Mouse (Mus musculus): ENCODE data around the gene Phrf1. TPM values are rescaled to one million over a fixed set of nuclear protein-coding genes. Genes with fewer than 3 reads are reported as not detected.

Gene Phrf1
- polyA plus RNA-seq, 1 experiment from 2014 or later: 68.6 TPM

GRCm38 (mm10) chr7:141218557-141219133 lies 9.9 kb upstream of the Phrf1 start:
- DNase-seq (ENCODE audit: low read depth, low spot score): no peak

GRCm38 (mm10) chr7:141219558-141220099 lies 9.0 kb upstream of the Phrf1 start:
- in situ Hi-C loops (cut with MboI; ENCODE audit: low pct_unique_long_range_greater_than_20kb): no loop called here
- ATAC-seq (no peak), DNase-seq (ENCODE audit: low read depth, low spot score) (no peak)
- ChIA-PET CTCF (interaction anchor here (1.0 to 3.0 kb wide), 2 partner anchors 9 to 14 kb away, joined by 4 to 9 read pairs; partner anchors contain the start of gene Phrf1), POLR2A (no interaction called here)
- H3K27me3 ChIP-seq: no peaks in the 10 kb centered on the region
- TF ChIP-seq CTCF (IDR thresholded peaks at IDR 0.05): no peak

More at GRCm38 (mm10) chr7:141218557-141219133, 9.9 kb upstream of the Phrf1 start:
- POLR2A ChIA-PET: no interaction called here
- CTCF ChIA-PET: interaction anchor here (3.0 kb wide), 1 partner anchor 10 kb away, joined by 9 read pairs; the partner anchor contains the start of gene Phrf1
- TF ChIP-seq CTCF (IDR thresholded peaks at IDR 0.05): no peak
- no peak for ATAC-seq
- in situ Hi-C loops (cut with MboI; ENCODE audit: low pct_unique_long_range_greater_than_20kb): no loop called here
- H3K27me3 ChIP-seq: no peaks in the 10 kb centered on the region

DNA sequence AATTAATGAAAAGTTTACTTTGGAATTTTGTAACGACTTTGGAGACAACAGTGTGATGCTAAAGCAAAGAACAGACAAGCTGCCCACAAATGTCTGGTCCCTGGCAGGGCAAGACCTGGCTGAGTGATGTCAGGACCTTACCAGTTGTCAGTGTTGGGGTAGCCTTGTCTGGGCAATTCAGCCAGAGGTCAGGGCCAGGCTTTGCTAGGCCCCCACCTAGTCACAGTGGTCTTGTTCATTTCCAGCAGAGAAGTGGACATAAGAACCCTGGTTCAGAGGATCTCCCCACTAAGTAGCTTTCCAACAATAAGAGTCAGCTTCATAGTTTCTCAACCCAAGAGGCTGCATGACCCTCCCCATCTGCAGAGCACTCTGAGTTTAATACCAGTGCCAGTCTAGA lies 8.2 kb upstream of the Phrf1 start:
- no peak for TF ChIP-seq CTCF (IDR thresholded peaks at IDR 0.05)
- no peaks in the 10 kb centered on the region for H3K27me3 ChIP-seq
- ATAC-seq: no peak
- in situ Hi-C loops (cut with MboI; ENCODE audit: low pct_unique_long_range_greater_than_20kb): no loop called here
- POLR2A ChIA-PET: interaction anchor here (1.0 kb wide), 1 partner anchor 11 kb away, joined by 3 read pairs; no protein-coding TSS in a partner anchor
- CTCF ChIA-PET: interaction anchor here (1.0 kb wide), 1 partner anchor 13 kb away, joined by 4 read pairs; no protein-coding TSS in a partner anchor
- no peak for DNase-seq (ENCODE audit: low read depth, low spot score)

DNA sequence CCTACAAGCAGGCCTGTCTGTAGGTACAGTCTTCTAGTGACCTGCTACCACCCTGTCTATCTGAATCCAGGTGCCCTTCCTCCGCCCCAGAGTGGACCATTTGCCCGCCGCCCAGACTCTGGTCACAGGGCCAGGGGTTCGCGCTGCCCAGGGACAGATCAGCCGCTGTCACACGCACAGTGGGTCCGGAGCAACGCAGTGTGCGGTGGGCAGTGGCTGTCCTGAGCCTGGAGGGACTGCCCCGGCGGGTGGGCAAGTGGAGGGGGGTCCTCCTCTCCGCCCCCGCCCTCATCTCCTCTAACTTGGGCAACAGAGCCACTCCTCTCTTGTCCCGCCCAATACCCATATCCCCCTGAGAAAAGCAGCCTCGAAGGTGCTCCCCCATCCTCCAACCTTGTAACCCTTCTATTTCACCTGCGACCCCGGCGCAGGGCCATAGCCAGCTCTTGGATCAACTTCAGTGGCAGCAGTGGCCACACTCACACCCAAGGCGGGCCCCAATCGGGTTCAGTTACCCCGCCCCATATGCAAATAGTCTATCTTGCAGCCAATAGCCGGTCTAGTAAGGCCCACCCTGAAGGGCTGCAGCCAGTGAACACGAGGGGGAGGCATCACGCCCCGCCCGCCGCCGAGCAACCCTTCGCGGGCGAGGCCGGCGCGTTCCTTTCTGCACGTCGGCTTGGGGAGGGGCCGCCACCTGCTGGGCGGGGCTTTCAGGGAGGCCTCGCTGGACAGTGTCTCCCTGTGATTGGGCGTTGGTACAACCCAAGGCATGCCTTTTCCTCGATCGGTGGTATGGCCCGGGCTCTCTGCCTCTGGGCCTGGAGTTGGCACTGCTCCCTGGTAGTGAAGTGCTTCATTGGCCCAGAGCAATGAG lies 7.1 kb upstream of the Phrf1 start:
- POLR2A ChIA-PET: interaction anchor here (1.0 kb wide), 1 partner anchor 10 kb away, joined by 3 read pairs; no protein-coding TSS in a partner anchor
- ATAC-seq (peak; percentile 96), DNase-seq (ENCODE audit: low read depth, low spot score) (peak; percentile 86)
- H3K27me3 ChIP-seq: no peaks in the 10 kb centered on the region
- in situ Hi-C loops (cut with MboI; ENCODE audit: low pct_unique_long_range_greater_than_20kb): no loop called here
- TF ChIP-seq CTCF (IDR thresholded peaks at IDR 0.05): no peak
- CTCF ChIA-PET: no interaction called here

DNA sequence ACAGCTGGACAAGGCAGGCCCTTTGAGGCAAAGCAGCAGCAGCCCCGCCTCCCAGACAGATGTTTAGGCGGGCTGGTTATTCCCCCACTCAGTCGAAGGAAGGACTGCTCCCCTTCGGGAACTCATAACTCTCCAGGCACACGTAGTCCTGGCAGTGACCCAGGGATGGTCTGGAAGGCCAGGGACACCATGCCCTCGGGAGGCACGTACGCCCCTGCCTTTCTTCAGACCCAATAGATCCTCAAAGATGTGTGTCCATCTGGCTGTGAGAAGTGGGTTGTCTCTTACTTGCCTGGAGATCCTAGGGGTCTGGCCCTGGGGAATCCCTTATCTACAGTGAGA lies 6.5 kb upstream of the Phrf1 start:
- in situ Hi-C loops (cut with MboI; ENCODE audit: low pct_unique_long_range_greater_than_20kb): no loop called here
- H3K27me3 ChIP-seq: no peaks in the 10 kb centered on the region
- ChIA-PET CTCF (no interaction called here), POLR2A (no interaction called here)
- DNase-seq (ENCODE audit: low read depth, low spot score) (no peak), ATAC-seq (no peak)
- TF ChIP-seq CTCF (IDR thresholded peaks at IDR 0.05): no peak

DNA sequence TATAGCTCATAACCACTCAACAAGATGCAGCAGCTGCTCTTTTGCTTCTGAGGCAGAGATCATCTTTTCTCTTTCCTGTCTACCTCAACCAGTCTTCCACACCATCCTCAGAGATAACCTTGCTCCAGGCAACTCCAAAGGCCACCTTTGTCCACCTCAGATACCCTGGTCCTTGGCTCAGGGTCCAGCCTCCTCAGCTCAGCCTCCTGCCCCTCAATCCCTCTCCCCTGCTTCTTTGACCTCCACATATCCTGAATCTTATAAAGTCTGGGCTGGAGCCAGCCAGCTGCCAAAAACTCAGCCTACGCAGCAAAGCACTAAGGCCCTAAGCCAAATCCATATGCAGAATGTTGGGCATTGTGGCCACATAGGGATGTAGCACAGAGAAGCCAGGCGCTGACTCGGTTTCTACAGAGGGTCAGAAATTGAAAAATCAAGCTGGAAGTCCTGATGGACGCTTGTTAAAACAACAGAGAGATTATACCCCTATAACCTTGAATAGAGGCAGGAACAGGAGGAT lies 5.8 kb upstream of the Phrf1 start:
- ATAC-seq: no peak
- no peak for TF ChIP-seq CTCF (IDR thresholded peaks at IDR 0.05)
- no peak for DNase-seq (ENCODE audit: low read depth, low spot score)
- CTCF ChIA-PET: interaction anchor here (0.6 kb wide), 1 partner anchor 22 kb away, joined by 3 read pairs; no protein-coding TSS in a partner anchor
- H3K27me3 ChIP-seq: no peaks in the 10 kb centered on the region
- POLR2A ChIA-PET: no interaction called here
- in situ Hi-C loops (cut with MboI; ENCODE audit: low pct_unique_long_range_greater_than_20kb): no loop called here

DNA sequence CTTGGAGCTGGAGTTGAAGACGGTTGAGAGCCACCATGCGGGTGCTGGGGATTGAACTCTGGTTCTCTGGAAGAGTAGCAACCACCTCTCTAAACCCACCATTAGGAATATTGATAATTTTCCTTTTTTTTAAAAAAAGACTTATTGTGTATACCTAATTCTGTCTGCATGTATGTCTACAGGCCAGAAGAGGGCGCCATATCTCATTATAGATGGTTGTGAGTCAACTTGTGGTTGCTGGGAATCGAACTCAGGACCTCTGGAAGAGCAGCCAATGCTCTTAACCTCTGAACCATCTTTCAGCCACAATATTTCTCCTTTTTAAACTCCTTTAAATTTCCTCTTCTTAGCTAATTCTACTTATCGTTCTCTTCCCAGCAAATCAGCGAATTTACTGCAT lies 2.0 kb upstream of the Phrf1 start:
- no peak for TF ChIP-seq CTCF (IDR thresholded peaks at IDR 0.05)
- DNase-seq (ENCODE audit: low read depth, low spot score) (no peak), ATAC-seq (no peak)
- in situ Hi-C loops (cut with MboI; ENCODE audit: low pct_unique_long_range_greater_than_20kb): no loop called here
- POLR2A ChIA-PET: no interaction called here
- H3K27me3 ChIP-seq: no peaks in the 10 kb centered on the region
- CTCF ChIA-PET: interaction anchor here (0.9 kb wide), 1 partner anchor 12 kb away, joined by 3 read pairs; no protein-coding TSS in a partner anchor

- CTCF ChIA-PET: interaction anchor here (1.5 to 2.1 kb wide), 3 partner anchors 9 to 14 kb away, joined by 4 to 9 read pairs (median 6); no protein-coding TSS in a partner anchor
- in situ Hi-C loops (cut with MboI; ENCODE audit: low pct_unique_long_range_greater_than_20kb): no loop called here
- POLR2A ChIA-PET: interaction anchor here (1.5 kb wide), 1 partner anchor 35 kb away, joined by 5 read pairs; no protein-coding TSS in a partner anchor
- H3K27me3 ChIP-seq: no peaks in the 10 kb centered on the region
- ATAC-seq: peak; percentile 9
- DNase-seq (ENCODE audit: low read depth, low spot score): no peak
- TF ChIP-seq CTCF (IDR thresholded peaks at IDR 0.05): no peak
Measured at GRCm38 (mm10) chr7:141227796-141228195, 788 bp upstream of the Phrf1 start.

DNA sequence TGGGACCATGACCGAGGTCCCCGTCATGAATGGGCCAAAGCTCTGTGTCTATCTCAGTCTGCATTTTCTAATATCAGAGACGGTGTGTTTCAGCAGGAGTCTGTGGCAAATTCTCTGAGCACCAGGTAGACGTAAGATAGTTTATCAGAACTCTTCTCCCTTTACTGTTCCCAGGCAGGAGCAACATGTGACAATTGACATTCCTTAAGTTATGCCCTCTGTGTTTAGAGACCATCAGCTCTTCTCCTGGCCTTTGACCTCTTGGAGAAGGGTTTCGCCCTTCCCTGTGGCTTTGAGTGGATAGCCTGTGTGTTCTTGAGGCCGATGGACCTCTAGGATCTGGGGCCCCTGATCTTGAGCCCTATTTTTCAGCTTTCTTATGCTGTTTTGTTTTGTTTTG lies 1.1 kb downstream of the Phrf1 start:
- ATAC-seq (no peak), DNase-seq (ENCODE audit: low read depth, low spot score) (no peak)
- ChIA-PET POLR2A (interaction anchor here (0.8 kb wide), 1 partner anchor 9 kb away, joined by 3 read pairs; no protein-coding TSS in a partner anchor), CTCF (interaction anchor here (1.3 to 2.1 kb wide), 2 partner anchors 10 to 11 kb away, joined by 4 to 9 read pairs; no protein-coding TSS in a partner anchor)
- H3K27me3 ChIP-seq: no peaks in the 10 kb centered on the region
- TF ChIP-seq CTCF (IDR thresholded peaks at IDR 0.05): no peak
- in situ Hi-C loops (cut with MboI; ENCODE audit: low pct_unique_long_range_greater_than_20kb): no loop called here

GRCm38 (mm10) chr7:141230570-141230969 lies 2.0 kb downstream of the Phrf1 start:
- DNase-seq (ENCODE audit: low read depth, low spot score): no peak
- in situ Hi-C loops (cut with MboI; ENCODE audit: low pct_unique_long_range_greater_than_20kb): no loop called here
- POLR2A ChIA-PET: no interaction called here
- CTCF ChIA-PET: no interaction called here
- ATAC-seq: no peak
- no peaks in the 10 kb centered on the region for H3K27me3 ChIP-seq
- TF ChIP-seq CTCF (IDR thresholded peaks at IDR 0.05): no peak
